Mouse (Mus musculus): ENCODE measurements around the gene Lrrc4c.

Lrrc4c gene

DNA sequence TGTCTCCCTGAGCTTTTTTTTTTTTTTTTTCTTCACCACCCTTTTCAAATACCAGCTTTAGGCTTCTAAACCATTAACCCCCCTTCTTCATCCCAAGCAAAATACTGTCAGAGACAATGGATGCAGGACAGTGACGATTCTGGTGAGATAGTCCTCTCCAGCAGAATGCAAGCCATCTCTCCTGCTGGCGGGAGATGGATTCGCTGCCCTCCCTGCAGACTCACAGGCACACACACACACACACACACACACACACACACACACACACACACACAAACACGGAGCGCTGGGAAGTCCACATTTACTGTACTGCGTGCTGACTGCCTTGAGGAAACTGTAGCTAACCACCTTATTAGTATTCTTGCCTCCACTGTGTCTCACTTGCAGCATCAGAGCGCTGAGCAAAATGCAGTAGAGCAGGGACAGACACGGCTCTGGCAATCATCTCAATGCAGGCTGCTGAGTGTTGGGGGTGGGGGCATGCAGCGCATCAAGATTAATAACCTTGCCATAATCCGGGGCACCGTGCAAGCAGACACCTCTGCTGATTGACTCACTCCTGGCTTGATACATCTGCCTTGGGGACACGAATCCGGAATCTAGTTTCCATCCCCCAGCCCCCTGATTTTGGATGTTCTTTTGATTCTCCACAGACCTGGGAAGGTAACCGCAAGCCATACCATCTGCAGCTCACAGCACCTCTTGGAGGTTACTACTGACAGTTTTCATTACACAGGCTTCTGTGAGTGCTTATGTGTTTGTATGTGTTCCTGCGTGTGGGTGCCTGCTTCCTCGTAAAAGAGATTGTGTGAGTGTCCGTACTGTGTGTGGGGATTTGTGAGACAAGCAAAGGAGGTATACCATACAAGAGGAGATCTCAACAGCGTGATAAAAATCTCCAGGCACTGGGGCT lies at the start of gene Lrrc4c:
Lrrc4c (plus strand) TSS at position 783 of the 913 bp plus-strand sequence.
- DNase-seq (ENCODE audit: low read depth, low spot score), result no peak

DNA sequence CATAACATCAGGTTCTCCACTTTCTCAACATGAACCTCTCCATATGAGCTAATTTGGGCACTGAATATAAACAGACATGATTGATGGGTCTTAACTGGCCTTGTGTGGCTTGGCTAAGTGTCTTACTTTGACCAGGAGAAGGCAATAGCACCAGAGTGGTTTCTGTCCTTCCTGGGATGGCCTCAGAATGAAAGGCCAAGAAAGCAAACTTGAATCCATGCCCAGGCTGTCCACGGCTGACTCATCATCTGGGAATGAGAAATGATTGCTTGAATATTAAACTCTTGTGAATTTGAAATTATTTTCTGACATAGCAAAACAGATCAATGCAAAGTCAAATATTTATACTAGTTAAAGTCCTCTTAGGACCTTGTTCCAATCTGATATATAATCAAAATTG lies 42.9 kb upstream of the Lrrc4c start:
- DNase-seq (ENCODE audit: low read depth, low spot score), result no peak

DNA sequence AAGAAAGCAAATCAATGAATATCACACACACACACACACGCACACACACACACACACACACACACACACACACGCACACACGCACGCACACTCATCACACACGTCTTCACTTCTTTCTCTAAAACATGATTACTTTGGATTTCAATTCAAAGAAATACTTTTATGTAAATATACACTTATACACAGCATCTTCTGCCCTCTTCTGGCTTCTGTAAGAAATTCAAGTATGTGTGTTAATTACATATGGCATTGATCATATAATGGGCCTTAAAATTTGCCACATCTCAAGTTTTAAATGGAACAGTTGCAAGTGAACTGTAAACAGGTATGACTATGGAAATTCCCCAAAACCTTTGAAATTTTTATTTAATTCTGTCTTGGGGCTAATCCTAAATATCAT lies 35.0 kb upstream of the Lrrc4c start:
- no peak for DNase-seq (ENCODE audit: low read depth, low spot score)

DNA sequence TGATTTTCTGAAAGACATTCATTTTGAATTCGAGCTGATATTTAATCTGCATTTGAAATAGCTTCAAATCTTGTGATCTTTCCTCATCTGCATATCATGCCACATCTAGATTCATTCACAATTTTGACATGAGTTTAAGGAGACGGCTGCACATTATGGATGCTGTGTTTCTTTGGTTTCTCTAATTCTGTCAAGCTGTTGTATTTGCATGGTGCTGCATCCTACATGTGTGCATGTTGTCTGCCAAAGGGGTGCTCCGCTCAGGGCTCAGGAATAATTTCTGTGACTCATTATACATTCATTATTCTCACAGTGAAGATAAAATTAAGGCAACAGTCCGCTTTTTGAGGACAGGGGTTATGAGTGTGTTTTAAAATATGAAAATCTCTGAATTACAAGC lies 30.5 kb upstream of the Lrrc4c start:
- DNase-seq (ENCODE audit: low read depth, low spot score), result no peak

DNA sequence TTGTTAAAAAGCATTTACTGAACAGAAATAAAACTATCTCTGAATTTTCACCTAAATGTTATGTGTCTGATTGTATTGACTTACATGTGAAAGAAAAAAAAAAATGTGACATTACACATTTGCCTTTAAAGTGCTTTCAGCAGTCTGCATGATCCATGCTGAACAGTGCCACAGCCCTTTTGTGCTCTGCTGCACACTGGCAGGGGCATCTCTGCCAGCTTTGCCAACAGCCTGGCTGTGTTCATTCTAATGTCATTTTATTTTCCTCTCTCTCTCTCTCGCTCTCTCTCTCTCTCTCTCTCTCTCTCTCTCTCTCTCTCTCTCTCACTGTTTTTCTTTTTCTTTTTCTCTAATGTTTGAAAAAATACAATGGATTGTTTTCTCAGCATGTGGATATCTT lies 27.4 kb upstream of the Lrrc4c start:
- no peak for DNase-seq (ENCODE audit: low read depth, low spot score)

DNA sequence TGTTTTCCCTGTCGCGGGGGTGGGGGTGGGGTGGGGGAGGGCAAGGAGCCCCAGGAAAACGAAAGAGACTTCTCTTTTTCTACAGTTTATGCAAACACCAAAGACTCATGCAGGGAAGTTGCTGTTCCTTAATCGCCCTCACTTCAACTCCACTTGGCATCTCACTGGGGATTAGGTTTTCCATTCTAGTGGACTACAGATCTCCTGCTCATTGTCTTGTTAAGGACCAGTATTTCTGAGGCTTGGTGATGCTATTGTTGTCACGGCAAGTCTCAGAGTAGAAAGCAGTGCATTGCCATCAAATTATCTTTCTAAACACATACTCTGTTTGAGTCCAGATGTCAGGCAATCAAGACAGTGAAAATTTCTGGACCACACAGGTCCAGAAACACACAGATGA lies 2.9 kb upstream of the Lrrc4c start:
- peak; percentile 83 for DNase-seq (ENCODE audit: low read depth, low spot score)

DNA sequence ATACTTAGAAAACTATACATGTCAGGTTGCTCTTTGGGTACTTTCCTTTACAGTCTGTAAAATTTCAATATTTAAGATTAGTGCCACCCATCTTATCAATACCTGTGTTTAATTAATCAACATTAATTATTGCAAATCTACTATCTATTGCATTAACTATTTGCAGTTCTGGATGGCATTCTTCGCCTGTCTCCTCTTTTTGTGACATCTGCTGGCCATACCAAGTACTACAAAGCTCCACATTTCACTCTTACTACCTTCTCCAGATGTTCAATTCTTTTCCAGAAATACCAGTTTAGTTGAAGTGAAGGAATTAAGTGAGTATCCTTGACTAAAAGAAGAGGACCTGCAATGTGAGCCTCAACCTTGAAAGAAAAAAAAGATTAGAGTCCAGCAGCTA lies 1.4 kb upstream of the Lrrc4c start:
- no peak for DNase-seq (ENCODE audit: low read depth, low spot score)

DNA sequence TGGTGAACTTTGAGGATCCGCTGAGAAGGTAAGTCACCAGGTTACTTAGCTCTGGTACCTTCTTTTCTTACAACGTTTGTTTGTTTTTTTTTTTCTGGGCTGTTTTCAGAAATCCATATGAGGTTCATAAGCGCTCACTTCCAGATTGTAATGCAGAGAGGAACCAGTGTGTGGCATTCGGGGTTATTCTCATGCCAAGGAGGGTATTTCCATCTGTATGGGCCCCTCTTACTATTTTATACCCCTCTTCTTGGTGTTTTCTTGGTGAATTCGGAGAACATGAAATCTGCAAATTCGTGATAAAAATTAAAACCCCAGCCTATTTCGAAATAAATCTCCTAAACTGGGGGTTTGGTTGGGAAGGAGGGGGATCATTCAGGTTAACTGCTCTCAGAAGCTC lies 587 bp downstream of the Lrrc4c start:
- no peak for DNase-seq (ENCODE audit: low read depth, low spot score)

DNA sequence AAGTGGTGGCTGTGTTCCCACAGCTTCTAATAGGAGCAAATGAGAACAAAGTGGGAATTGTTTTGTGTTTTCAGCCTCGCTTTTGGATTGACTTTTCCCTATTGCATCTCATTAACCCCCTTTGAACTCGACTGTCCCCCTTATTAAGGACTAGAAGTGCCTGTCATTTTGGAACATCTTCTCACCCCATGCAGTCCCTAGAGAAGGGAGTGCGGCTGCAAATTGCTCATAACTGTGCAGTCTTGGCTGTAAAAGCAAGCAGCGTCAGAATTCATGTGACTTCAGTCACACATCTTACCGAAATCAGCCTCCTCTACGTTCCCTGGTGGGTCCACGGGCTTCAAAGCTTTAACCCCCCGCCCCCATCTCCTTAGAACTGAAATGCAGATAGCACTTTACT lies 1.2 kb downstream of the Lrrc4c start:
- no peak for DNase-seq (ENCODE audit: low read depth, low spot score)

DNA sequence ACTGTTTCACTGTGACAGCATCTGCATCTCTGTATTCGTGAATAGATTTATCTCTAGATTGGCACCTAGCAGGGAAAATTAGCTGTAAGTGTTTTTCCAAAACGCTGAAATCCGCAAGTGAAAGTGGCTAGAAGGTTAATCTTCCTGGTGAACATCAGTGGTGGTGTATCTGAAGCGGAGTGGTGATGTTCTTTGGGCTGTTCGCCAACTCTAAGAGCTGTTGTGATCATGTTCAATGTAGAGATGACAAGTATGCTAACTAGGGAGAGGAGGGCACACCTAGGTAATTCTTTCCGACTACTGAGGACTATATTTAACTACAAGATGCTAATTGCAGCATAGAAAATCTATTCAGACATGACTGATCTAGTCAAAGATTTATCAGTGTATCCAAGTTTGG lies 1.7 kb downstream of the Lrrc4c start:
- no peak for DNase-seq (ENCODE audit: low read depth, low spot score)

DNA sequence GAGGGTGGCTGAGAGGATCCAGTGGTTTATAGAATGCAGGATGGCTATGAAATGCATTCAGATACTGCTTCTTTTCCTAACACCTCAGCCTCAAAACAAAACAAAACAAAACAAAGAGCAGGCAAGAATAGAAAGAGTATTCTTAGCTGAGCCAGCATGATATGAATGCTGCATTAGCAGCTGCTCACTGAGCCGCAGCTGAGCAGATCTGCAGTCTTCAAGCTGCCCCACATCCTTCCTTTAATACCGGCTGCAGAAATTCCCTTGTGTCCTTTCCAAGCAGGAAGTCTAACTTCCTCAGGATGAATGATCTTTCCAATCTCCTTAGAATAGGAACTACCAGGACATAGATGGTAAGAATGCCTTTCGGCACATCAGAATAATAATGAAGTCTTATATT lies 16.7 kb downstream of the Lrrc4c start:
- DNase-seq (ENCODE audit: low read depth, low spot score), result no peak

DNA sequence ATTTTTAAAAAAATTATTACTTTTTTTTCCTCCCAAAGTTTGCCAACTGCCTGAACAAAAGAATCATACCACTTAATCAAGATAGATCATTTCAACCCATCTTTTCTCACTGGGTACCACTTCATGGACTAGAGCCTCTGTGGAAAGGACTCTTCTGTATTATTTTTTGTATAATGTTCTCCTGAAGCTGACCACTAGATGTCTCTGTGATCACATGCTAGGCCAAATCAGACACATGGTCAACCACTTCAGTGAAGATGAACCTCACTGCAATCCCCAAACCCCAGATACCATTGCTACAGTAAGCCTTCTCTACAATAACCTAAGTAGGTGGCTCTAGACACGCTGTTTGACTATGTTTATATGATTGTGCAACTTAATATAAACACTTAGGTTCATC lies 19.4 kb downstream of the Lrrc4c start:
- DNase-seq (ENCODE audit: low read depth, low spot score), result peak; percentile 4

DNA sequence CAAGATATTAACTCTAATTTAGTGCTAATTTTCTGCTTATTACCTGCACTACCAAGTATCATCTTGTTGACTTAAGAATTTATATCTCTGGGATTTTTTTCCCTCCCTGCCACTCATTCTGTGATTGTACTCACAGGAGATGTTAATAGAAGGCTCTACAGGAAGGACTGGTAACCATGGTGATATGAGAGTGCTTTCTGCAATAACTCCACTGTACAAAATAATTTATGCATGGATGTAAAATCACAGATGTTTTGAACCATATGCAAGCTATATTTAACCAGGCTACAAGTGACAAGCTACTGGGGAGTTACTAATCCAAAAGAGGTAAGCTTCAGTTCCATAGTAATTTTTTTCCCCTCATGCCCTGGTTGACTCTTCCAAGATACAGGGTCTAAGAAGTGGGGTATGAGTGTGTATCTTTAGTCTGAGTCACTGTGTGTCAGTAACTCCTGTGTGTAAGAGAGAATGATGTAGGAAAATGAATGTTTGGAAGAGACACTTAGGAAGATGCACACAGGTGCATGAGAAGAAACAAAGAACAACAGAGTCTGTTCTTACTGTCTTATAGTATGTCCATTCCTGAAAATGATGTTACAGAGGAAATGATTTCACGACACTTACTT lies 83.3 kb downstream of the Lrrc4c start:
- DNase-seq (ENCODE audit: low read depth, low spot score), result no peak

DNA sequence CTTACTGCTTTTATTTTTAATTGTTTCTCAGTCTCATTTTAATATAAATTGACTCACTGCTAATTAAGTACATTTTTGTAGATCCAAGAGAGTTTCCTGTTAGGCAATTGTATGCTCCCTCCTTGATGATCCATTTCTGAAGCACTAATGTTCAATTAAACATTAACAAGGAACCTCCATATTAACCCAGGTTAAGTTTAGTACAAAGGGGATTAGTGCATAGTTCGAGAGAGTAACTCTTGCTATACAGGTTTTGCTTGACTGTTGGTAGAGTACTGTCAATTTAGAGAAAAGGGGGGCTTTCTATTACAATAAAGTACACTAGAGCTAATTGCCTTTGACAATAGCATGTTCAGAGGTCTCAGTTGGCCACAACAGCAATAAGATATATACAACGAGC lies 84.5 kb downstream of the Lrrc4c start:
- no peak for DNase-seq (ENCODE audit: low read depth, low spot score)

DNA sequence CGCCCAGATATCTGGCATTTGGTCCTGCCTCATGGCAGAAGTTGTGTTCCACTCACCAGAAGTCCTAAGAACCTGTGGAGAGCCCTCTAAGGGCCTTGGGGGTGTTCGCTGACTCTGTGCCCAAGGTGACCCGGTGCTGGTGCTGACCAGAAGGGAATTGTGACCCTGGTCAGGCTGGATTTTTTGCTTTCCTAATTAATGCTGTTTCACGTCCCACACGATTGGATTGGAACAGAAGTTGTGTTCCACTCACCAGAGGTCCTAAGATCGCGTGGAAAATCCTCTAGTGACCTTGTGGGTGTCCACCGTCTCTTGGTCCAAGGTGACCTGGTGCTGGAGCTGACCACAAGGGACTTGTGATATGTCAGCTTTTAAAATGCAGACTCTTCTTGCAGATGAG lies 88.9 kb downstream of the Lrrc4c start:
- DNase-seq (ENCODE audit: low read depth, low spot score), result no peak

DNA sequence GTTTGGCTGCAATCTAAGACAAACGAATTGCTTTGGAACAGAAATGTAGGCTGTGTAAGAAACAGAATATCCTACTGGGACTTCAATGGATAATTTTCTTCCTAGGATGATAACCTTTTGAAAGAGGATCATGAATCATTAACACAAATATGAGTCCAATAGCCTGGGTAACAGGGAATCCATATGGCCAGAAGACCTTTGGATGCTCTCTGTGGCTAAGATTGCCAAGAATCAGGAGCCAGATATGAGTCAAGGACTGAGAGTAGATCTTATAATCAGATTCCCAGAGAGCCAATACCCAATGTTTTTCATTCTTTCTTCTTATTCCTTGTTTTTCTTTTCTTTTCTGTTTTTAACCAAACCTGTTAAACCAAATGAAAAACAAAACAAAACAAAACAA lies 93.2 kb downstream of the Lrrc4c start:
- DNase-seq (ENCODE audit: low read depth, low spot score), result no peak

DNA sequence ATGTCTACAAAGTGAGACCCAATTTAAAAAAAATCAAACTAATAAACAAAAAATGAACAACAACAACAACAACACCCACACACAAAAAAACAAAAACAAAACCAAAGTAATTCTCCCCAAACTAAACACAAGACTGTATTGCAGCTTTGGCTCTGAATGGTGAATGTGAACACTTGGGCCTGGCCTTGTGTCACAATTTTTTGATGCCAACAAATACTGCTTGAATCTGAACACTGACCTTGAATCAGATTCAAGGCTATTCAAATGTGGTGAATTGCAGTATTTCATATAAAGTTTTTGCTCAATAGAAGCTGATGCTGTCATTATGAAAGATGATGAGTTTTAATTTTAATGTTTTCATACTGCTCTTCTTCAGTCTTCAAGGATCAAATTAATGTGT lies 143.6 kb downstream of the Lrrc4c start:
- no peak for DNase-seq (ENCODE audit: low read depth, low spot score)

DNA sequence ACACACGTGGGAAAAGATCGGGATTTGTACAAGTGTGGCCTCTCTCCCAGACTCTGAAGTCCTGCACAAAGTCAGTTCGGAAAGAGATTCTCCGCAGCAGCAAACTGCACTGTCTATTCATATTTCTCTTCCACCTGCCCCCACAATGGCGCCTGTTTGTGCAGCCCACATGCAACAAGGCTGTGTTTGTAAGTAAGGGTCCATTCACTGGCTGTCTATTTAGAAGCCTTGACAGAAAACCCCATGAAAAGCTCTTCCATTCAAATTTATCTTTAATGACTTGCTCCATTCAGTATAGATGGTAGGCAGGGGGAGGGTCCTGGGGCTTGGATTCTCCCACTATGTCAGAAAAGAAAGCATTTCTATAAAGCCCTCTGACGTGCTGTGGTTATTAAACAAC lies 157.7 kb downstream of the Lrrc4c start:
- DNase-seq (ENCODE audit: low read depth, low spot score), result no peak

DNA sequence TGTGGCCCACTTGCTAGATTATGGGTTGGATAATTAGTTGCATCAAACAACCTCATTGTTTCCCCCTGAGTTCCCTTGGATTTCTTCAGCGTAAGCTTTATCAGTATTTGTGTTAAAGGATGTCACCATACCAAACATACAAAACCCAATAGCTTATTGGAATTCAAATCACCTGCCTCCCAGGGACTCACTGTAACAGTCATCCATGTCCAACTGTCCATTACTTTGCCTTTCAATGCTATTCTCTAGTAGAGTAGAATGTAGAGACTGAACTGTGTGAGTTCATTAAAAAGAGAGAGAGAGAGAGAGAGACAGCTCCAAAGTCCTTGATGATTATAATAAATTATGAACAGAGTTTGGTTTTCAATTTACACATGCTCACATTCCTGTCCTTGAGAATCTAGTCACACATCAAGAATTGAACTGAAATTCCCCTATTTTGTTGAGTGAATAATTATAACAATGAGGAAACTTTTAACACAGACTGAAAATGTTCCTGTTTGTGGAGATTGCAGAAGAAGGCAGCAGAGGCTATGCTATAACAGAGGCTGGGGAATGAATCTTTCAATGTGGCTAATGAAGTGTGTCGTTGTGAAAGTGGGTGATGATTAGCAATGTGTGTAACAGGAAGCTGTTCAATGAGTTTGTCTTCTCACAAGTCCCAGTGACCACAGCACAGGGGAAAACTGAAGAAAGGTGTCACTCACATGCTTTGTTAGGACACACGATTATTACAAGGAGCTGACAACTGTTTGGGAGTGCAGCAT lies 181.3 kb downstream of the Lrrc4c start:
- no peak for DNase-seq (ENCODE audit: low read depth, low spot score)

DNA sequence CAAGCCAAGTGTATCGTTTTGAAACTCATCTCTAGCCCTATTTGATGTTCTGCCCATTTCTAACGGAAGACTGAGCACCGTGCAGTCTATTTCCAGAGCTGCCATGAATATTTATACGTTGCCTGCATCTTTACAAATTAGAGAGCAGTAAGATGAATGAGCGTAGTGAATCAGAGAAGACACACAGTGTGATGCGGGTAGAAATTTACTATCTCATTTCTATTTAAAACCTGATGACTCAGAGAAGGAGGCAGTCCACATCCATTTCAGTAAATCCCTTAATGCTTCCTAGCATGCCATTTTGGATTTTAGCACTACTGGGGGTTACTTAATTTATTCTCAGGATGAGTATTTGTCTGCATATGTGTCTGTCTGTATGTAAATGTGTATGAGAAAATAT lies 186.2 kb downstream of the Lrrc4c start:
- DNase-seq (ENCODE audit: low read depth, low spot score), result no peak

DNA sequence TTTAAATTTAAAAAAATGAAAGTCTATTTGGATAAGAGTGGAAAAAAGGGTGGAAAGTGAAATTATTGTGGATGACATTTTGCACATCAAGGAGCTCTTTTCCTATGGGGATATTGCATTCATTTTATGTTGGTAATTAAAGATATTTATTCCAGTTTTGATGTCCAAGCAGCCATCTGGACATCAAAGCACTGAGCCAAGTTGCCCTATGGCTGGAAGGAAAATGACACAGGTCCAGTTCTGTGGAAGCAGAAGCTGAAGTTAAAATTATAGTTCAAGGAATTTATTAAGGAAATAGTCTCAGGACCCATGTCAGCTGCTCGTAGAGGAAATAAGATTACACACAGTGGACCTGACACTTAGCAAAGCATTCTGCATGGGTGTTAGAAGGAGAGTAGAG lies 187.7 kb downstream of the Lrrc4c start:
- no peak for DNase-seq (ENCODE audit: low read depth, low spot score)

DNA sequence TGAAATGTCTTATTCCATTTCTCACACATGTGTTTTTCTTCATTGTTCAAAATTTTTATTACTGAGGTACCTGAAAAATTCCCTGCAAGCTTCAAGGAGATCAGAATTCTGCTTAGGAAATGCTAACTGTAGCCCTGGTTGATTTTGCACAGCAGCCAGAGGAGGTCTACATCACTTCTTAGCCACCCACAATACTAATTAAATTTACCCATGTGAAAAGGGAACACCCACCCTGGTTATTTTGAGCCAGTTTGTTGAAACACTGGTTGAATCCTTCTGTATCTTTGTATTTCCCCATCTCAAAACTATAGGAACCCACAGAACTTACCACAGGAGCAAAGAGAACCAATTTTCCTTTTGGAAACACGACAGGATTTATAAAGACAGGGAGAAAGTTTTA lies 191.0 kb downstream of the Lrrc4c start:
- DNase-seq (ENCODE audit: low read depth, low spot score), result no peak

DNA sequence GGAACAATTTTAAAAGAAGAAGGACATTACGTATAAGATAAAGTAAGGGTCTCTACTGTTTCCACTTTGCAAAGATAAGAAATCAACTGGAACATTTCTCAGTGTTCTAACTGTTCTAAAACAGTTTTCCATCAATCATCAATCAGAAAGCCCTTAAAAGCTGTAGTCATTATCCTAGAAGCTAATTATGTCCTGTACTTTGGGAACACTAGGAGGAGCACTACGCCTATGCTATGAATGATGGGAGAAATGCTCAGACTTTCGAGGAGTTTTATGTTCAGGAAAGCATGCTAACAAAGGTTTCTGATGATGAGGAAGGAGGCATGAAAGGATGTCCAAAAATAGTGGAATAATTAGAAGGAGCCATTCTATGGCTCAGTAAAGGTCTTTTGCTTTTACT lies 219.5 kb downstream of the Lrrc4c start:
- no peak for DNase-seq (ENCODE audit: low read depth, low spot score)

All from R1 (cell line).